15 mouse cellular contexts compared by ENCODE assay signal in genomic region chr11:19532867-19533266, GRCm38 (mm10).
"Had no signal": no experiment of that assay in that cellular context is flagged by ENCODE, and none has a peak within 500 bp of the region (broad histone marks: within the 10 kb centered on the region; RNA-seq: fewer than 3 reads in every experiment).

No protein-coding gene starts in this region.

- ATAC-seq: lung, postnatal 0 days; midbrain, embryonic 13.5 days; midbrain, embryonic 15.5 days had no signal

- H3K36me3 ChIP-seq: lung, embryonic 15.5 days; midbrain, embryonic 13.5 days; midbrain, embryonic 15.5 days; neural tube, embryonic 12.5 days; stomach, embryonic 15.5 days had no signal

- DNase-seq: lung, adult 2 months; right cerebral cortex, postnatal 14 days; thymus, adult 2 months; thymus, postnatal 25 days; thymus, postnatal 4 days had no signal

- H3K9me3 ChIP-seq: lung, embryonic 15.5 days; midbrain, embryonic 13.5 days; midbrain, embryonic 15.5 days; neural tube, embryonic 12.5 days; stomach, embryonic 15.5 days had no signal

- H3K4me3 ChIP-seq: lung, embryonic 15.5 days; megakaryocyte, embryonic 14.5 days; midbrain, embryonic 13.5 days; midbrain, embryonic 15.5 days; neural tube, embryonic 12.5 days; stomach, embryonic 15.5 days had no signal

- H3K9ac ChIP-seq: lung, embryonic 15.5 days; midbrain, embryonic 13.5 days; midbrain, embryonic 15.5 days; neural tube, embryonic 12.5 days; stomach, embryonic 15.5 days had no signal

- H3K27ac ChIP-seq: lung, embryonic 15.5 days; macrophage; midbrain, embryonic 13.5 days; midbrain, embryonic 15.5 days; neural tube, embryonic 12.5 days; stomach, embryonic 15.5 days; stomach, postnatal 0 days had no signal

- H3K4me2 ChIP-seq: lung, embryonic 15.5 days; midbrain, embryonic 11.5 days; midbrain, embryonic 13.5 days; midbrain, embryonic 15.5 days; stomach, embryonic 15.5 days had no signal

- H3K27me3 ChIP-seq: lung, embryonic 15.5 days; megakaryocyte, embryonic 14.5 days; neural tube, embryonic 12.5 days; stomach, embryonic 15.5 days had no signal

- H3K4me1 ChIP-seq: megakaryocyte, embryonic 14.5 days had no signal
